Mouse (Mus musculus): Measurements from ENCODE around the gene Olfr522.
"Not testable (repeated sequence)": the region's sequence is repeated elsewhere in the genome, so short reads cannot be mapped to it uniquely, and the experiment has no call there.

Gene Olfr522

DNA sequence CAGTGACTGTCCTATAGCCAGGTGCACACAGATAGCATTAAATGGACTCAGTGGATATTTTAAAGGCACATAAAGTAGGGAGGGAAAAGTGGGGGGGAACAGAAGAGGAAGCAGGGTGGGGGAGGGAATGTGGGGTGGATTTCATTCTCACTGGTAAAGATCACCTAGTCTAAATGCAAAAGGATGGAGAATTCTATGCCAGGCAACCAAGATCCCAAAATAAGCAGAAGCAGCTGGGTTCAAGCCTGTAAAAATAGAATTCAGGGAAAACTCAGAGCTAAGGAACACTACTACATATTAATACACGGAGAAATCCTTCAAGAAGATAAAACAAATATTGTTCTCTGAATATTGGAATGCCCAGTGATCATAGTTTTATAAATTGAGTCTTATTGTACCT, 3.4 kb upstream of the Olfr522 start:
- no peak for DNase-seq (ENCODE audit: low spot score in 2 of 2)

DNA sequence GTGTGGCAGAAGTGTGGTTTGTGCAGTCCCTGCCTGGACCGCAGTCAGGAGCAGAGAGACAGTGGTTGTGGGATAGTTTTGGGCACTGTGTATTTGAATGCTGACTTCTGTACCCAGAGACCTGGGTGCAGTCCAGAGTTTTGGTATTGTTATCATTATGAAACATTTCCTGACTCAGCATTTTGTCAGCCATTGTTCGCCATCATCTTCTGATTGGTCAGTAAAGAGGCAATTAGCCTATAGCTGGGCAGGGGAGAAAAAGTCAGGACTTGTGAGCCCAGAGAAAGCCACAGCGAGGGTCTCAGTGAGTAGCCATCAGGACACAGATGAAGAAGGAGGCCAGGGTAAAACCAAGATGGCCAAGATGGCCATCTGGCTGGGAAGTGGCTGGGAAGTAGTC, 4.2 kb downstream of the Olfr522 start:
- DNase-seq (ENCODE audit: low spot score in 2 of 2) = no peak

DNA sequence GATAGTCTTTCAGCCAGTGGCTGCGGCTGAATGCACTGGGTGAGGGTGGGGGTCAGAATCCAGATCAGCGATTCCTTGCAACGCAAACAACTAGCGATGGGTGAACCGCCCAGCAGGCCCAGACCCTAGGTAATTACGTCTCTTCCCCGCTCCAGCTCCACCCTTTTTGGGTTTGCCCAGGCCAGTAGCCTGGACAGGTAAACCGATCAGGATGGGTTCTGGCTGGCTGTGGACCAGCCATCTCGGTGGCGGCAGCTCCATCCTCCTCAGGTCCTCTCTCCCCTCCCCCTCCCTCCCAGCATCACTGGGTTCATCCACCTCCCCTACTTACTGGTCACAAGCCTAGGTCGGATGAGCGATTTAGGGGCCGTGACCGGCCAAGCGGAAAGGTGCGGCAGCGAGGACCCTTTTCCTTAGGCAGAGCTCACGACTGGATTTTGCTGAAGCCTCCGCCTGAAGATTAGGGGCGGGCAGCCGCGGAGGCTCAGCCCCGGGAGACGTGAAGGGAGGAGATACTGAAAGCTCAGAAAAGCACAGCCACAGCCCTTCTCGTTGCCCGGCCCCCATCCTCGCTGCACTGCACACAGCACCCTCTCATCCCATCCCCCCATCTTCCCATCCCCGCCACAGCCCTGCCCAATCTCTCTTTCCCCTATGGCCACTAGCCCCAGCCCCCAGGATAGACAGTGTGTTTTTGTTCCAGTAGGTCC, 10.2 kb downstream of the Olfr522 start, which contains the start of gene Sprn:
TSS of gene Sprn (minus strand) at position 660 of the 710 bp plus-strand sequence.
- no peak for DNase-seq (ENCODE audit: low spot score in 2 of 2)

DNA sequence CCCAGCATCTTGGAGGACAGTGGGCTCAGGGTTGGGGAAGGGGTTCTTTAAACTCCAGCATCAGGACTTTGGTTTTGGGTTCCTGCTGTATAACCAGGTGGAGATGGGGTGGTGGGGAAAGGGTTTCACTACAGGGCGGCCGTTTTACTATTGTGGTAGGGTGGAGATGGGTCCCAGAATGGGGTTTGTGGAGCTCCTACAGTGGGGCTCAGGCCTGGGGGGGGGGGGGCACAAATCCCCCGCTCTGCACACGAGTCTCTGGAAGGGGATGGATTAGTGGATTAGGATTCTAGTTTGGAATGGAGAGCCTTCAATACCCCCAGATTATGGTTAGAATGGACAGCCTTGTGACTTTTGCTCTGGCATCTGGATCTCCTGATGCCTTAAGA, 10.7 kb downstream of the Olfr522 start:
- DNase-seq (ENCODE audit: low spot score in 2 of 2) = no peak

DNA sequence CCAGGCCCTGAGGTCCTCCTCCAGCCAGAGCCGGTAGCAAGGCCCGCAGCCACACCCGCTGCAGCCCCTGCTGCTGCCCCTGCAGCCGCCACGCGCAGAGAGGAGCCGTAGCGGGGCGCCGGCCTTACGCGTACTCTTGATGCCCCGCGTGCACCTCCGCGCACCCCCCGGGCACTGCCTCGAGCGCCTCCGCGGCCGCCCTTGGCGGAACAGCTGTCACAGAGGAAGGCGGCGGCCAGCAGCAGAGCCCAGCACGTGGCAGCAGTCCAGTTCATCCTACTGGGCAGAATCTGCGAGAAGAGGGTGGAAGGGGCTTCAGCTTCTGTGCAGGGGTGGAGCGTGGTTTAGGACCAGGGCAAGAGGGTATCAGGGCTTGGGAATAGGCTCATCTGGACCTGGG, 11.2 kb downstream of the Olfr522 start:
- no peak for DNase-seq (ENCODE audit: low spot score in 2 of 2)

DNA sequence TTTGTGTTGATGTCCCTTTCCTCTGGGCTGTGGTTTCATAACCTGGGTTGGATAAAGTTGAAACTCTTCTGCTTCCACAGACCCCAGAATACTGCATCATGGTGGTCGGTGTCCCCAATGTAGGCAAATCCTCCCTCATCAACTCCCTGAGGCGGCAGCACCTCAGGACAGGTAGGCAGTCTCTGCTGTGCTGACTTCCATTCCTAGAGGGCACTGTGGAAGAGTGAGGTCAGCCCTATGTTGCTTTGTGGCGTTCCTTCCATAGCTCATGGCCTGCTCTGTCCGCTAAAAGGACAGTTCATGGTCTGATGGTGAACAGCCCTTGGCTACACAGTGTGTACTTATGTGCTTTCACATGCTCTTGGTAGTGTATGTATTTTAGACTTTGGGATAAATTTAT, 20.0 kb downstream of the Olfr522 start:
- no peak for DNase-seq (ENCODE audit: low spot score in 2 of 2)

DNA sequence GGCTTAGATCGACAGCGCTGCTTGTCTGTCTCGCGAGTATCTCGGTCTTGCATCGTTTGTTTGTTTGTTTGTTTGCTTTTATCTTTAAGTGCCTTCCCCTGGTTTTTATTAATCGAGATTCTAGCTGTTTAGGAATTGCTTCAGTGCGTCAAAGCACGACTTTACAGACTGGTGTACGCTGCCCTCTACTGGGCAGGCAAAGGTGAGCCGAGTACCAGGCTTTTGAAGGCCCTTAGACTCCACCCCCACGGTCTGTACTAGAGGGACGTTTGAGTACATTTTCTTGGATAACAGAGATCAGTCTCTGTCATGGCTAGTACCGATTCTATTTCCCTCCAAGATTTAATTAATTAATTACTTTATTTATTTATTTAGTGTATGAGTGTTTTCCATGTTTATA, 23.2 kb downstream of the Olfr522 start:
- DNase-seq (ENCODE audit: low spot score in 2 of 2) = peak; percentile 59 to 77

DNA sequence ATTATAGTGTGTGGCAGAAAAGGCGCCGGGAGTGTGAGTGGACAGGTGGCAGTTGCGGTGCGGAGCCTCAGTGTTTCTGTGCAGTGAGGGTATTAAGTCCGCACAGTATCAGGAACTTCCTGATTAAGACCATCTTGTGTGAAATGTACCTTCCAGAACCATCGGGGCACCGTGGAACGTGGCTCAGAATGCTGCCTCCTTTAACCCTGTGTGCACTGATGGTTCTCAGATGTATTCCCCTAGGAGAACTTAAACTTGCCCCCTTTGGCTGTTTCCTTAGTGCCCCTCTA, 26.6 kb downstream of the Olfr522 start:
- no peak for DNase-seq (ENCODE audit: low spot score in 2 of 2)

DNA sequence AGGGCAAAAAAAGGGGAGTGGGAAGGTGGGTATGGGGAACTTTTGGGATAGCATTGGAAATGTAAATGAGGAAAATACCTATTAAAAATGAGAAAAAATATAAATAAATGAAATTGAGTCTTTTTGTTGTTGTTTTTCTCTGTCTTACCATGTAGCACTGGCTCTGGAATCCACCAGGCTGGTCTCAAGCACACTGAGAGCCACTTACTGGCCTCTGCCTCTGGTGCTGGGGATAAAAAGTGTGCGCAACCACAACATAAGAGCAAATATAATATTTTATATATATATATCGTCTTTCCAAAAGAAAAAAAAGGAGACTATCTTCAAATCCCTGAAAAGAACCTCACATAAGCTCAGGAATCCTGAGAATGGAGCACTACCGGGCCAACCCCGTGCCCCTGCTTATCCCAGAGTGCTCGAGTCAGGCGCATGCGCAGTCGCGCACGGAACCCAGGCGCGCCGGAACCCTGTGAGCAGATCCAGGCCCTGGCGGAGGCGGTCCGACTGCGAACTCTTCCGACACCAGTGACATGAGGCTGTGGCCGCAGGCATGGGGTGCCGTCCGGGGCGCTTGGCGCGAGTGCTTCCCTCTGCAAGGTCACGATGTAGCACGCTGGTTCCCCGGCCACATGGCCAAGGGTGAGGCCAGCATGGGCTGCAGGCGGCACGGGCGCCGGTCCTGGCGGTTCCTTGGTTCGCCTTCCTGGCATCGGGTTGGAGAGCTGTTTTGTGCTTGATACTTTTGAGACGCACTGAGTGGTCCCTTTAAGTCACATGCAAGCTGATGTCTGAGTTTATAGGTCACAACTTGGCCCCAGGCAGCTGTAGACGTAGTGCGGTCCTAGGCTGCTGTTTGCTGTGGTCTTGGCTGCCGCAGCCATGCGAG, 27.2 kb downstream of the Olfr522 start, which contains the start of gene Mtg1:
TSS of gene Mtg1 (plus strand) at position 430 of the 886 bp plus-strand sequence.
- DNase-seq (ENCODE audit: low spot score in 2 of 2) = peak; percentile 92 to 99

DNA sequence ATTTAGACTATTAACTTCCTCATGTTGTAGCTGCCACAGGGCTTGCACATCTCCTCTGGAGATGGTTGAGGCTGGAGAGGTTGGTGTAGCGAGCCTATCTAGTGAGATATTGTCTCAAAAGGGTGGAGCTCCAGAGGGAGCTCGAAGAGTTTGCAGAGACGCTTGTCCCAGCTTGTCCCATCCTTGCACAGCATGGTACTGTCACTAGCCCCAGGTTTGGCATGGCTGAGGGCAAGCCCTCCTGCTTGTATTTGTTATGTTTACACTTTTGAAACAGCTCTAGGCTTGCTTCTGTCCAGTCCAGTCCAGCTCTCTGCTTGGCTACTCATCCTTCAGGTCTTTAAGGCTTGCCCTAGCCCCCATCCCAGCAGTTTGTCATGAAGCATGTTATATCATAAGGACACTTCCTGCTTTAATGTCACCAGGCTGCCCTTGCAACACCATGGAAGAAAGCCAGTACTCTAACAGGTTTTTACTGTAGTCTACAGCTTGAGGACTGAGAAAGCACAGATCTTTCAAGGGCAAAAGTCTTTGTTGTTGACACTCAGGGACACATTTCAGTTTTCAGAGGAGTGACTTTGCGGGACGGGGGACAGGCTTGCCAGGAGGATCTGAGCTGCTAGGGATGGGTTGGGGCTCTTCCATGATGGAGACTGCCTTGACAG, 29.3 kb downstream of the Olfr522 start:
- no peak for DNase-seq (ENCODE audit: low spot score in 2 of 2)

DNA sequence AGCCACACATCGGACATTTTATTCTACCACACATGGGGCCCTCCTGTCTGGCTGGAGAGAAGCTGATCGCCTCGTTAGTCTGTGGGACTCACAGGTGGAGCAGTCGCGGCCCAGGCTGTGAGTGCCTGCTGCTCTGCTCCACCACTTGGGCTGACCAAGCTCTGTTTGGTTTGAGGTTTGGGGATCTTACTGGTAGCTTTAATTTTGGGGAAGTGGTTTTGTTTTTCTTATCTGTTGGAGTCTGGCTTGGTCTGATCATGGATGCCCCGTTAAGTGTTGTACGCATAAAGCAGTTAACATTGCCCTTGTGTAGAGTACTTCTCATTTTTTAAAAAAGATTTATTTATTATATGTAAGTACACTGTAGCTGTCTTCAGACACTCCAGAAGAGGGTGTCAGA, 30.5 kb downstream of the Olfr522 start:
- not testable (repeated sequence) for DNase-seq (ENCODE audit: low spot score in 2 of 2)

DNA sequence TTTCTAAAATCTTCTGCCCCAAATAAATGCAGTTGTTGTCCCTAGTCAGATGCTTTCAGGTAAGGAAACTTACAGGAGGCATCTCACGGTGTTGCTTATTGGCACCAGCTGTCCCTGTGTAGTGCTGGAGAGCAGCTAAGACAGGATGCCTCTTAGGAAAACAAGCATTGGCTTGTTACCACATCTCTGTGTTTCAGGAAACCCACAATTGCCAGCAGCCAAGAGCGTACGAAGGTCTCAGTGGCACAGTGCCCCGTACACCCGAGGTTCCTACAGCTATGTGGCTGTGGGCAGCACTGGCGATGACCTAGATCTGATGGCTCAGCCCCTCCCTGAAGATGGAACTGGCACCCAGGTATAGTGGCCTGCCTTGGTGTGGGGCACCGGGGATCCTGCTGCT, 32.4 kb downstream of the Olfr522 start:
- DNase-seq (ENCODE audit: low spot score in 2 of 2) = not testable (repeated sequence)

DNA sequence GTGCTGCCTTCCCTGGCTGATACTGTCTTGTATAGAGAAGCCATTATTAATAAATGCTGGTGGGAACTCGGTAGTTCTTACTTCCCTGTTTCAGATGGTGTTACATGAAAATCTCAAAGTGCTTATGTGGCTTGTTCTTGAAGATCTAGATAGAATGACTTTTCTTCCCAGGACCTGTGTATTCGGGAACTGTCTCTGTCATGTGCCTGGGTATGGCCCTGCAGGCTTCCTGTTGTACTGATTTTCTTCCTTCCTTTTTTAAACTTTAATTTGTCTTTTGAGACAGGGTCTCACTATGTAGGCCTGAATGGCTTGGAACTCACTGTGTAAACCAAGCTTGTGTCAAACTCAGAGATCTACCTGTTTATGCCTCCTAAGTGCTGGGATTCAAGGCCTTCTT, 36.7 kb downstream of the Olfr522 start:
- no peak for DNase-seq (ENCODE audit: low spot score in 2 of 2)

DNA sequence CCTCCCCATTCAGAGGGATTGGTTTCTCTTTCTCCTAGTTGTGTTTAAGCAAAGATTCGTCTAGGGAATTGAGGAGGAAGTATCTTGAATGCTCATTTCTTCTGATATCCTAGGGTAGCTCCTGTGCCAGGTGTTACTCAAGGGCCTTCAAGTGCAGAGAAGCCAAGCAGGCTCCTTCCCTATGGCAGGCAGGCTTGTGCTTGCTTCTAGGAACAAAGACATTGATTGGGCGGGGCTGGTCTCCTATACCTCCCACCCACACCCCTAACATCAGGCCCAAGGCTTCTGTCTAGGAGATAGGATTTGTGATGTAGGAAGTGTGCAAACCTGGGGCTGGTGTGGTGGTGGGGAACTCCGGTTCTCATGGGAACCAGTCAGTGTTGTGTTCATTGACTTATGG, 37.6 kb downstream of the Olfr522 start:
- DNase-seq (ENCODE audit: low spot score in 2 of 2) = no peak

DNA sequence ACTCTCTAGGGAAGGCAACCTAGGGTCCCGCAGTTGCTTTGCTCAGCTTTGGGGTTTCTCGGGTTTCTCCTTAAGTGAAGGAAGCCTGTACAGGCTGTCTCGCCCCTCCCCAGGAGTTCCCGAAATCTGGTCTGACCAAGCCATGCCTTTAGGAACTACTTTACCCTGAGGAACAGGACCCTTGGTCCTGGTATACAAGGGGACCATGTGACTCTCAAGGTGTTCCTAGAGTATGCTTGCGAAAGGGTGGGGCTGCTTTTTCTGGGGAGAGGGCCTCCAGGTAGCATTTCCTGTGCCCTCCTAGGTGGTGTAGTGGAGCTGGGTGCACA, 38.6 kb downstream of the Olfr522 start:
- DNase-seq (ENCODE audit: low spot score in 2 of 2) = no peak

DNA sequence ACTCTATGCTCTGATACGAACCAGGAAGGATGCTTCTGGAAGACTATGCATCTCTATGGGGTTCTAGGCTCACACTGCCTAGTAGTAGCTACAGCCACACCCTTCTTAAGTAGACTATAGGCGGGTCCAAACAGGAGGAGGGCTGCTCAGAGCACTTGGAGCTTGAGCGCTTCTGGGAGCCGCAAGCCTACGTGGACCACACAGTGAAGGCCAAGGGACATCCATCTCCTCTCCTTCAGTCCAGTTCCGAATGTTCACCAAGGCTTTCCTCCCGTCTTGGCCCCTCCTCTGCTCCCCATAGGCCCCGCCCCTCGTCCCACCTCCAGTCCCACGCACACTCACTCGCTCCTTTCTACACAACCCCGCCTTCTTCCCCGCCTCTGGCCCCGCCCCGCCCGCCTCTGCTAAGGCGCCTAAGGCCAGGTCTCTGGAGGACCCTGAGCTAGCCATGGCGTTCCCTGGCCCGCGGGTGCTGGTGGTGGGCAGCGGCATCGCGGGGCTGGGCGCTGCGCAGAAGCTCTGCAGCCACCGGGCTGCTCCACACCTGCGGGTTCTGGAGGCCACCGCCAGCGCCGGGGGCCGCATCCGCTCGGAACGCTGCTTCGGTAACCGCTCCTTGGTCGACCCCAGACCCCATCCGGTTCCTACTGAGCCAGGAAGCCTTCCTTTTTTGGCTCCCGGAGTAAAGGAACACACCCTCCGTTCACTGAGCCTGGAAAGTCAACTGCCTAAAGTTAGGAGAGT, 39.1 kb downstream of the Olfr522 start:
- DNase-seq (ENCODE audit: low spot score in 2 of 2) = peak; percentile 93 to 95

DNA sequence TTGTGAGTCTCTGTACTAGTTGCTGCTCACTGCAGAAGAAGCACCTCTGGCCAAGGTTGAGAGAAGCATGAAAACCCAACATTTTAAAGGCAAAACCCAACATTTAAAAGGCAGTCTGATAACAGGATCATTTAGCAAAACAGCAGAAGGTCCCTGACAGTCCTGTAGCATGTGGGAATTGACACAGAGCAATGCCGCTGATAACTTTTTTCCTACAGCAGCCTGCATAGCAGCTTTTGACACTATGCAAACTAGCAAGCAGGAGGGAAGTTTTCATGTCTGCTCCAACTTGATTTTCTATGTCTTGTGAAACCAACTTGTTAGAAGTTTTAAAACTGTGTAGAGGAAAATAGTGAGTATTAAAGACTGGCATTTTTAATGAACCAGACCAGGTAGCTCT, 40.2 kb downstream of the Olfr522 start:
- no peak for DNase-seq (ENCODE audit: low spot score in 2 of 2)

DNA sequence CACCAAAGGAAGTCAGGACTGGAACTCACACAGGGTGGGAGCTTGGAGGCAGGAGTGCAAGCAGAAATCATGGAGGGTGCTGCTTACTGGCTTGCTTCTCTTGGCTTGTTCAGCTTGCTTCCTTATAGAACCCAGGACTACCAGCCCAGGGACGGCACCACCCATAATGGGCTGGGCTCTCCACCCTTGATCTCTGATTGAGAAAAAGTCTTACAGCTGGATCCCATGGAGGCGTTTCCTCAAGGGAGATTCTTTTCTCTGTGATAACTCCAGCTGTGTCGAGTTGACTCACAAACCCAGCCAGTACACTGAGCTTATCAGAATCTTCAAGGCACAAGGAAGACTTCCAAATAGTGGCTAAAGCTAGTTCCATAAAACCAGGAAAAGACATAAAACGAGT, 41.8 kb downstream of the Olfr522 start:
- DNase-seq (ENCODE audit: low spot score in 2 of 2) = no peak

DNA sequence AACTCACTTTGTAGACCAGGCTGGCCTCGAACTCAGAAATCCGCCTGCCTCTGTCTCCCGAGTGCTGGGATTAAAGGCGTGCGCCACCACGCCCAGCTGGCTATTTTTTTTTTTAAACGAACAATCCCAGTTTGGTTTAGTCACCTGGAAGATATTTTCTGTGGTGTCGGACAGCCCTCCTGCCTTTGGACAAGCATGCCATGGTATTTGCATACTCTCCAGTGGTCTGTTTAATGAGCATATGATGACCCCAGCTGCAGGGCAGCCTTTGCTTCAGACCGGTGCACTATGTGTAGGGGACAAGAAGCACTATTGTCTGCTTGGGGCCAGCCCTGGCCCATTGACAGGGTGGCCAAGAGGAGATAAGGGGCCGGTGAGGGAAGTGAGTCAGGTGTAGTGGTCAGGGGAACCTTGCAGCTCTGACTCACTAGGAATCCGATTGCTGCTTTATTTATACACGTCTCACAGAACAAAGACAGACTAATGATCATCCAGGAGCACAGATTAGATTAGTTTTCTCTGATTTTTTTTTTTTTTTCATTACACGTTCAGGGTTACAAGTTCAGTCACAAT, 43.1 kb downstream of the Olfr522 start:
- DNase-seq (ENCODE audit: low spot score in 2 of 2) = no peak

DNA sequence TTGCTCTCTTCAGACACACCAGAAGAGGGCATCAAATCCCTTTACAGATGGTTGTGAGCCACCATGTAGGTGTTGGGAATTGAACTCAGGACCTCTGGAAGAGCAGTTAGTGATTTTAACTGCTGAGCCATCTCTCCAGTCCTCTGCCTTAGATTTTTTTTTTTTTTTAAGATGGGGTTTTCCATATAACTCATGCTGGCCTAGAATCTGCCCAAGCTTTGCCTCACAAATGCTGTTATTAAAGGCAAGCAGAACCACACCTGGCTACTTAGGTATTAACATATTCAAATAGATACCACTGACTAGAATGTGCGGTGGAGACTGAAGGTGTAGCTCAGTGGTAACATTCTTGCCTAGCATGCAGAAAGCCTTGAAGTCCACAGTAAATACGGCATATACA, 44.1 kb downstream of the Olfr522 start:
- DNase-seq (ENCODE audit: low spot score in 2 of 2) = no peak

DNA sequence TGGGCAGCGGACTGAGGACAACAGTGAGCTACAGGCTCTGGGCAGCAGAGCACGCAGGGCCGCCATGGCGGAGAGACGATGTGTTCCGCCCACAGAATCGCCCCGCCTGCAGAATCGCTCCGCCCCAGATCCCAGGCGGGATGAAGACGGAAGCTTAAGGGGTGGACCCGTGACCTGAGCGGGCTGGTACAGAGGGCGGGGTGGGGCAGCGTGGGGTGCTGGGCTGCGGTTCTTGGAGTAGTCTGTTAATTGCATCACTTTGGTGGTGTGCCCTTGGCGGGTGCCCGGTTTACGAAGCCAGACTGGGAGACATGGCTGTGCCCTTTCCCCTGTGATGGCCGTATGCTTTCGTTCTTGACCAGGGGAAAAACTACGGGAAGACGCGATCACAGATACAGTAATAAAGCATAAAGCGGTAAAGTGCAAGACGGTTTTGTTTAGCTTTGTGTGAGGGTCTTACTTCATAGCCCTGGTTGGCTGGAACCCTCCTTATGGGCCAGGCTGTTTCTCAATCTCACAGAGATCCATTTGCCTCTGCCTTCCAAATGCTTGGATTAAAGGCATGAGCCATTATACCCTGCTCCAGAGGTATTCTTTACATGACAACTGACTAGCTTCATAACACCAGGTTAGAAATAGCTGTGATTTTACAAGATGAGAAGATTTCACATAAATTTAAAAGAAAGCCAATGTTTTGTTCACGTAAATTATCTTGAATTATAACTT, 48.1 kb downstream of the Olfr522 start, which contains the start of gene Echs1:
TSS of gene Echs1 (minus strand) at position 148 of the 726 bp plus-strand sequence.
- DNase-seq (ENCODE audit: low spot score in 2 of 2) = peak; percentile 89 to 93

All from spleen, postnatal 4 days (tissue).